Comparison of ENCODE assay signal across 8 mouse cellular contexts in genomic region chr10:94500210-94500876, GRCm38 (mm10).
DNase-seq lines count a peak whose midpoint lies in the region; ATAC-seq lines count a peak whose summit lies in the region.
"Had no signal": no experiment of that assay in that cellular context is flagged by ENCODE, and none has a peak within 500 bp of the region (broad histone marks: within the 10 kb centered on the region; RNA-seq: fewer than 3 reads in every experiment).

No protein-coding gene starts in this region.

- H3K36me3 ChIP-seq in limb, embryonic 12.5 days, result no peaks in the 10 kb centered on the region
- no peaks in the 10 kb centered on the region for H3K36me3 ChIP-seq in limb, embryonic 10.5 days
- no peaks in the 10 kb centered on the region for H3K36me3 ChIP-seq in hindbrain, embryonic 10.5 days
- H3K36me3 ChIP-seq in intestine, embryonic 15.5 days, result no peaks in the 10 kb centered on the region
- H3K36me3 ChIP-seq in neural tube, embryonic 13.5 days, result no peaks in the 10 kb centered on the region

- no peak for DNase-seq in limb, embryonic 10.5 days (ENCODE audit: low spot score)
- no peak for DNase-seq in hindbrain, embryonic 10.5 days (ENCODE audit: low spot score)
- no peak for DNase-seq in layer of hippocampus, postnatal 10 days (ENCODE audit: low spot score in 2 of 2)
- no peak for DNase-seq in ovary, adult 18-20 months (ENCODE audit: low spot score)
- DNase-seq: heart, postnatal 10 days had no signal

- H3K4me3 ChIP-seq in limb, embryonic 12.5 days (replicated peaks), result no peak overlapping the region
- no peak overlapping the region for H3K4me3 ChIP-seq in limb, embryonic 10.5 days
- H3K4me3 ChIP-seq in hindbrain, embryonic 10.5 days, result no peak overlapping the region
- no peak overlapping the region for H3K4me3 ChIP-seq in intestine, embryonic 15.5 days (replicated peaks)
- H3K4me3 ChIP-seq in neural tube, embryonic 13.5 days, result no peak overlapping the region

- no peak overlapping the region for H3K4me2 ChIP-seq in limb, embryonic 12.5 days
- no peak overlapping the region for H3K4me2 ChIP-seq in intestine, embryonic 15.5 days (replicated peaks)
- H3K4me2 ChIP-seq in neural tube, embryonic 13.5 days, result no peak overlapping the region

- H3K27me3 ChIP-seq in limb, embryonic 12.5 days, result no peaks in the 10 kb centered on the region
- no peaks in the 10 kb centered on the region for H3K27me3 ChIP-seq in limb, embryonic 10.5 days (ENCODE audit: low read depth, poor library complexity, severe bottlenecking)
- no peaks in the 10 kb centered on the region for H3K27me3 ChIP-seq in hindbrain, embryonic 10.5 days (ENCODE audit: insufficient read depth, poor library complexity, severe bottlenecking)
- no peaks in the 10 kb centered on the region for H3K27me3 ChIP-seq in intestine, embryonic 15.5 days (replicated peaks)
- no peaks in the 10 kb centered on the region for H3K27me3 ChIP-seq in neural tube, embryonic 13.5 days

- WGBS in limb, embryonic 12.5 days, result 35% methylated on average over 16 of the region's 16 CpGs
- 46% methylated on average over 16 of the region's 16 CpGs for WGBS in limb, embryonic 10.5 days
- WGBS in hindbrain, embryonic 10.5 days, result 39% methylated on average over 16 of the region's 16 CpGs
- 36% methylated on average over 16 of the region's 16 CpGs for WGBS in intestine, embryonic 15.5 days
- WGBS in neural tube, embryonic 13.5 days, result 26% methylated on average over 16 of the region's 16 CpGs

- H3K9ac ChIP-seq in limb, embryonic 12.5 days (replicated peaks), result no peak overlapping the region
- no peak overlapping the region for H3K9ac ChIP-seq in intestine, embryonic 15.5 days
- 0 out of 2 replicates have a peak overlapping the region, but pooled peaks have one; percentile 8 for H3K9ac ChIP-seq in neural tube, embryonic 13.5 days

- H3K9me3 ChIP-seq in limb, embryonic 12.5 days, result no peaks in the 10 kb centered on the region
- no peaks in the 10 kb centered on the region for H3K9me3 ChIP-seq in limb, embryonic 10.5 days (replicated peaks)
- H3K9me3 ChIP-seq in hindbrain, embryonic 10.5 days, result no peaks in the 10 kb centered on the region
- no peaks in the 10 kb centered on the region for H3K9me3 ChIP-seq in intestine, embryonic 15.5 days
- no peaks in the 10 kb centered on the region for H3K9me3 ChIP-seq in neural tube, embryonic 13.5 days

- ATAC-seq in limb, embryonic 12.5 days (ENCODE audit: insufficient number of reproducible peaks, insufficient read depth, low FRiP score, low TSS enrichment, low read depth), result no peak
- ATAC-seq in intestine, embryonic 15.5 days, result 0 out of 2 replicates have a peak, but pooled peaks have one; percentile 39
- peak; percentile 72 for ATAC-seq in neural tube, embryonic 13.5 days (ENCODE audit: low read depth)

- peak overlapping the region; percentile 41; the same call in 1 of the 2 replicates for H3K27ac ChIP-seq in limb, embryonic 12.5 days
- no peak overlapping the region for H3K27ac ChIP-seq in limb, embryonic 10.5 days
- peak overlapping the region; percentile 45; the same call in 1 of the 2 replicates for H3K27ac ChIP-seq in hindbrain, embryonic 10.5 days
- H3K27ac ChIP-seq in intestine, embryonic 15.5 days, result 0 out of 2 replicates have a peak overlapping the region, but pooled peaks have one; percentile 40
- H3K27ac ChIP-seq in neural tube, embryonic 13.5 days (replicated peaks), result peak overlapping the region; percentile 77

- peaks cover 36% of the 10 kb centered on the region for H3K4me1 ChIP-seq in limb, embryonic 12.5 days (replicated peaks)
- H3K4me1 ChIP-seq in limb, embryonic 10.5 days, result peaks cover 29% of the 10 kb centered on the region
- peaks cover 26% of the 10 kb centered on the region for H3K4me1 ChIP-seq in hindbrain, embryonic 10.5 days (replicated peaks)
- H3K4me1 ChIP-seq in intestine, embryonic 15.5 days (replicated peaks), result peaks cover 8% of the 10 kb centered on the region; the same call in 1 of the 2 replicates
- H3K4me1 ChIP-seq in neural tube, embryonic 13.5 days (replicated peaks), result peaks cover 36% of the 10 kb centered on the region
